Mouse (Mus musculus) Patski (cell line): ENCODE measurements around the gene Endov. TPM values are rescaled to one million over a fixed set of nuclear protein-coding genes. Genes with fewer than 3 reads are reported as not detected.

Experiments used
- ATAC-seq: fragments of 100-300 bp; one replicate; pipeline ENCODE4 v1.8.0; 2021
- CTCF ChIA-PET: fragments of 350-600 bp; sonication (Branson Sonifier 250); formaldehyde crosslinking; loops from one replicate; lab custom pipeline; 2022; ENCODE audit warnings: inconsistent platforms; lab: Charles Lee
- POLR2A ChIA-PET: fragments of 350-600 bp; sonication (Branson Sonifier 250); formaldehyde crosslinking; loops from one replicate; lab custom pipeline; 2022; ENCODE audit warnings: antibody characterized with exemption, inconsistent platforms; lab: Charles Lee
- DNase-seq: peaks from one replicate; pipeline ENCODE4 v3.0.0-alpha.2; 2011; ENCODE audit warnings: low read depth, low spot score
- H3K27me3 ChIP-seq: fragments of 371-371 bp; one replicate; pipeline ENCODE4 v1.5.1; 2021
- CTCF ChIP-seq: fragments of 100-300 bp; IDR thresholded peaks from one replicate; pipeline ENCODE4 v1.5.1; 2021
- in situ Hi-C: fragments of 300-500 bp; cut with MboI; formaldehyde crosslinking; loops from 3 replicates; pipeline ENCODE4 v1.11.1; 2018; ENCODE audit warnings: low pct_unique_long_range_greater_than_20kb, mixed read lengths
- polyA plus RNA-seq: library from polyadenylated mRNA; unstranded; gene quantifications from one replicate; pipeline ENCODE4 v1.2.3, GENCODE M21; 2021

The Endov gene
- polyA plus RNA-seq, 1 experiment from 2014 or later, result 19.6 TPM

- ATAC-seq, result no peak
- ChIA-PET CTCF (interaction anchor here (1.6 kb wide), 1 partner anchor 9 kb away, joined by 3 read pairs; the partner anchor contains the start of gene Endov), POLR2A (no interaction called here)
- DNase-seq, result no peak
- no peaks in the 10 kb centered on the region for H3K27me3 ChIP-seq
- in situ Hi-C loops, result no loop called here
- TF ChIP-seq CTCF, result no peak
These were observed 8.9 kb downstream of the Endov start for GRCm38 (mm10) chr11:119500011-119500410.

- in situ Hi-C loops, result no loop called here
- TF ChIP-seq CTCF, result peak; percentile 98
- no peak for DNase-seq
- no peak for ATAC-seq
- ChIA-PET CTCF (interaction anchor here (0.6 to 2.1 kb wide), 4 partner anchors 10 to 401 kb away, joined by 3 to 14 read pairs (median 8); no protein-coding TSS in a partner anchor), POLR2A (interaction anchor here (1.4 kb wide), 1 partner anchor 402 kb away, joined by 3 read pairs; no protein-coding TSS in a partner anchor)
- H3K27me3 ChIP-seq, result no peaks in the 10 kb centered on the region
These were observed 12.5 kb downstream of the Endov start for GRCm38 (mm10) chr11:119503675-119504074.

- CTCF ChIA-PET, result no interaction called here
- no peaks in the 10 kb centered on the region for H3K27me3 ChIP-seq
- DNase-seq, result no peak
- ATAC-seq, result no peak
- no peak for TF ChIP-seq CTCF
- in situ Hi-C loops, result no loop called here
- POLR2A ChIA-PET, result interaction anchor here (0.5 kb wide), 1 partner anchor 342 kb away, joined by 3 read pairs; no protein-coding TSS in a partner anchor
These were observed 15.2 kb downstream of the Endov start for GRCm38 (mm10) chr11:119506386-119506785.

- ChIA-PET POLR2A (no interaction called here), CTCF (no interaction called here)
- DNase-seq, result no peak
- in situ Hi-C loops, result no loop called here
- no peak for ATAC-seq
- TF ChIP-seq CTCF, result no peak
- no peaks in the 10 kb centered on the region for H3K27me3 ChIP-seq
These were observed 16.6 kb downstream of the Endov start for GRCm38 (mm10) chr11:119507772-119508171.

- in situ Hi-C loops, result no loop called here
- TF ChIP-seq CTCF, result no peak
- H3K27me3 ChIP-seq, result no peaks in the 10 kb centered on the region
- POLR2A ChIA-PET, result no interaction called here
- ATAC-seq (no peak), DNase-seq (no peak)
- CTCF ChIA-PET, result interaction anchor here (1.1 kb wide), 1 partner anchor 396 kb away, joined by 3 read pairs; no protein-coding TSS in a partner anchor
These were observed 18.1 kb downstream of the Endov start for GRCm38 (mm10) chr11:119509165-119509776.

GRCm38 (mm10) chr11:119513038-119513659 is 22.0 kb downstream of the Endov start:
- POLR2A ChIA-PET, result interaction anchor here (0.6 kb wide), 1 partner anchor 518 kb away, joined by 5 read pairs; no protein-coding TSS in a partner anchor
- TF ChIP-seq CTCF, result no peak
- no peaks in the 10 kb centered on the region for H3K27me3 ChIP-seq
- DNase-seq, result no peak
- in situ Hi-C loops, result no loop called here
- CTCF ChIA-PET, result interaction anchor here (2.4 kb wide), 1 partner anchor 10 kb away, joined by 11 read pairs; no protein-coding TSS in a partner anchor
- no peak for ATAC-seq

GRCm38 (mm10) chr11:119514108-119514860 is 23.1 kb downstream of the Endov start:
- POLR2A ChIA-PET, result no interaction called here
- TF ChIP-seq CTCF, result no peak
- in situ Hi-C loops, result no loop called here
- no peak for ATAC-seq
- CTCF ChIA-PET, result interaction anchor here (2.4 kb wide), 1 partner anchor 11 kb away, joined by 11 read pairs; no protein-coding TSS in a partner anchor
- DNase-seq, result no peak
- no peaks in the 10 kb centered on the region for H3K27me3 ChIP-seq

- CTCF ChIA-PET, result no interaction called here
- no peak for DNase-seq
- TF ChIP-seq CTCF, result no peak
These were observed 24.0 kb downstream of the Endov start for GRCm38 (mm10) chr11:119514967-119515636.

GRCm38 (mm10) chr11:119515823-119516676 is 24.9 kb downstream of the Endov start:
- CTCF ChIA-PET, result no interaction called here
- in situ Hi-C loops, result no loop called here
- POLR2A ChIA-PET, result no interaction called here
- ATAC-seq (no peak), DNase-seq (no peak)
- TF ChIP-seq CTCF, result no peak
- peaks cover 5% of the 10 kb centered on the region for H3K27me3 ChIP-seq

More at GRCm38 (mm10) chr11:119514967-119515636, 24.0 kb downstream of the Endov start:
- H3K27me3 ChIP-seq, result peaks cover under 1% of the 10 kb centered on the region
- ATAC-seq, result no peak
- in situ Hi-C loops, result no loop called here
- POLR2A ChIA-PET, result no interaction called here
